Mouse (Mus musculus): ENCODE measurements around the gene Ncaph.
"Not testable (repeated sequence)": the region's sequence is repeated elsewhere in the genome, so short reads cannot be mapped to it uniquely, and the experiment has no call there.

GRCm38 (mm10) chr2:127079066-127079465, 54.7 kb downstream of the Ncaph start:
- not testable (repeated sequence) for TF ChIP-seq CTCF (IDR thresholded peaks at IDR 0.05; ENCODE audit: borderline replicate concordance, extremely low read depth, insufficient read depth, insufficient read length); POLR2A (IDR thresholded peaks at IDR 0.05; ENCODE audit: borderline replicate concordance, extremely low read depth, insufficient read depth, insufficient read length, poor library complexity, severe bottlenecking)

Measured in brain, embryonic 14.5 days (tissue).